8 mouse cellular contexts compared by ENCODE assay signal in genomic region chr10:67097437-67098150, GRCm38 (mm10). TPM values are rescaled to one million over a fixed set of nuclear protein-coding genes. Genes with fewer than 3 reads are reported as not detected.
DNase-seq lines count a peak whose midpoint lies in the region; ATAC-seq lines count a peak whose summit lies in the region.

No protein-coding gene starts in this region.

- WGBS in heart, embryonic 16.5 days, result 3% methylated on average over 15 of the region's 15 CpGs
- WGBS in liver, embryonic 16.5 days (ENCODE audit: insufficient replicate concordance), result 7% methylated on average over 15 of the region's 15 CpGs

- H3K27me3 ChIP-seq in heart, embryonic 16.5 days (ENCODE audit: control insufficient read depth, insufficient read depth, low read length), result no peaks in the 10 kb centered on the region
- no peaks in the 10 kb centered on the region; the same call in 1 of the 2 replicates for H3K27me3 ChIP-seq in liver, embryonic 16.5 days (ENCODE audit: control insufficient read depth, insufficient read depth, low read depth, low read length)

- peak overlapping the region; percentile 75 for H3K4me2 ChIP-seq in heart, embryonic 16.5 days (ENCODE audit: low read depth, low read length)
- peak overlapping the region; percentile 84 for H3K4me2 ChIP-seq in liver, embryonic 16.5 days (ENCODE audit: low read depth, low read length)

- no peaks in the 10 kb centered on the region for H3K9me3 ChIP-seq in heart, embryonic 16.5 days (replicated peaks; ENCODE audit: control insufficient read depth, low read length)
- H3K9me3 ChIP-seq in liver, embryonic 16.5 days (replicated peaks; ENCODE audit: control insufficient read depth, low read length), result no peaks in the 10 kb centered on the region

- no peak for ATAC-seq in heart, embryonic 16.5 days (replicated peaks; ENCODE audit: extremely low read depth, insufficient read depth, low FRiP score)
- no peak for ATAC-seq in liver, embryonic 16.5 days (ENCODE audit: low read depth)
- no peak for ATAC-seq in inflammation-experienced regulatory T-cells, adult 6 months

- H3K9ac ChIP-seq in heart, embryonic 16.5 days (ENCODE audit: low read length), result peak overlapping the region; percentile 100
- H3K9ac ChIP-seq in liver, embryonic 16.5 days (ENCODE audit: low read depth, low read length), result peak overlapping the region; percentile 90

- H3K27ac ChIP-seq in heart, embryonic 16.5 days (ENCODE audit: low read length), result peak overlapping the region; percentile 99
- peak overlapping the region; percentile 90 for H3K27ac ChIP-seq in liver, embryonic 16.5 days (ENCODE audit: low read length)

- peaks cover 50% of the 10 kb centered on the region for H3K4me1 ChIP-seq in heart, embryonic 16.5 days (ENCODE audit: control insufficient read depth, insufficient read depth, low read length)
- H3K4me1 ChIP-seq in liver, embryonic 16.5 days (ENCODE audit: control insufficient read depth, low read depth, low read length), result peaks cover 13% of the 10 kb centered on the region

- H3K4me3 ChIP-seq in heart, embryonic 16.5 days (ENCODE audit: low read length), result peak overlapping the region; percentile 92
- H3K4me3 ChIP-seq in liver, embryonic 16.5 days (ENCODE audit: low read depth, low read length), result peak overlapping the region; percentile 82

- H3K36me3 ChIP-seq in heart, embryonic 16.5 days (ENCODE audit: control insufficient read depth, insufficient read depth), result no peaks in the 10 kb centered on the region
- H3K36me3 ChIP-seq in liver, embryonic 16.5 days (ENCODE audit: control insufficient read depth, insufficient read depth), result no peaks in the 10 kb centered on the region

- peak; percentile 52 for DNase-seq in heart, adult 8-10 months (ENCODE audit: low spot score)
- no peak for DNase-seq in heart, postnatal 4 days
- peak; percentile 64 for DNase-seq in MN1 (ENCODE audit: low spot score)
- peak; percentile 11 for DNase-seq in thymus, postnatal 0 days (ENCODE audit: low spot score)
- DNase-seq in right cerebral cortex, adult 18-20 months, result no peak

RNA-seq across cellular contexts. Expression of gene Reep3, which starts 0.8 kb away (rescaled TPM):
- 10 to 100 TPM; 16.3 to 19.9 (median 17.9) TPM for total RNA-seq in heart, adult 8-10 months (2022)
- total RNA-seq in heart, postnatal 4 days (2021), result 10 to 100 TPM; 42.9 to 43.7 TPM
- polyA plus RNA-seq in heart, embryonic 16.5 days (2015; fragmentation: Nextera tagmentation; extraction: Ambion mirVana), result 29.7 and 30.1 TPM in 2 replicates
- 9.0 and 10.0 TPM in 2 replicates for polyA plus RNA-seq in liver, embryonic 16.5 days (2015; fragmentation: Nextera tagmentation; extraction: Ambion mirVana)
- polyA plus RNA-seq in thymus, postnatal 0 days (2015; fragmentation: Nextera tagmentation; extraction: Ambion mirVana), result 18.1 and 18.2 TPM in 2 replicates
- polyA plus RNA-seq in inflammation-experienced regulatory T-cells, adult 6 months (2017; shearing (Covaris generic)), result 10 to 100 TPM; 16.5 to 25.6 (median 19.6) TPM

RNA-seq across cellular contexts. Expression of gene Jmjd1c, which starts 1.7 kb away (rescaled TPM):
- total RNA-seq in heart, adult 8-10 months (2022), result 10 to 100 TPM; 35.9 to 38.7 (median 37.9) TPM
- total RNA-seq in heart, postnatal 4 days (2021), result 10 to 100 TPM; 66.7 to 70.5 TPM
- polyA plus RNA-seq in heart, embryonic 16.5 days (2015; fragmentation: Nextera tagmentation; extraction: Ambion mirVana), result 29.9 and 31.5 TPM in 2 replicates
- polyA plus RNA-seq in liver, embryonic 16.5 days (2015; fragmentation: Nextera tagmentation; extraction: Ambion mirVana), result 9.8 and 10.9 TPM in 2 replicates
- polyA plus RNA-seq in thymus, postnatal 0 days (2015; fragmentation: Nextera tagmentation; extraction: Ambion mirVana), result 53.5 and 61.4 TPM in 2 replicates
- polyA plus RNA-seq in inflammation-experienced regulatory T-cells, adult 6 months (2017; shearing (Covaris generic)), result 10 to 100 TPM; 34.3 to 58.3 (median 45.7) TPM

Comparison
In these comparisons a context has a peak if more than half of its experiments do, and no peak if none do; other contexts are left out.
1. DNase-seq: peak in heart, adult 8-10 months (single experiment), MN1 (single experiment) and thymus, postnatal 0 days (single experiment); none in heart, postnatal 4 days (single experiment) and right cerebral cortex, adult 18-20 months (single experiment).